33 mouse cellular contexts compared by ENCODE assay signal in the genomic region with DNA sequence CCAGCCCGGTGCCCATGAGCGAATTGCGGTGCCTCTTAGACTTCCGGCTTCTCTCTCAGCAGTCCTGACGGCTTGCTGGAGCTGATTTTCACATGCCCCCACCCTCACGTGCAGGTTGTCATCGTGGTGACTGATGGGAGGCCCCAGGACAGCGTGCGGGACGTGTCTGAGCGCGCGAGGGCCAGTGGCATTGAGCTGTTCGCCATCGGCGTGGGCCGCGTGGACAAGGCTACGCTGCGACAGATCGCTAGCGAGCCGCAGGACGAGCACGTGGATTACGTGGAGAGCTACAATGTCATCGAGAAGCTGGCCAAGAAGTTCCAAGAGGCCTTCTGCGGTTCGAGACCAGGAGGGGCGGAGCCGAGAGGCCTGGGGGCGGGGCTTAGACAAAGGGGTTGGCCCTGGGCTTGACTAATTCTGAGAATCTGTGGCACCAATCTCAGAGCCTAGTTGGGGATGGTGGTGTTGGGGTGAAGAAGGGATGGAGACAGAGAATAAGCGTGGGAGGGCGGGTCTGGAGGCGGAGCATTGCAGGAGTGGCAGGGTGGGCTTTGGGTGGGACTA. TPM values are rescaled to one million over a fixed set of nuclear protein-coding genes. Genes with fewer than 3 reads are reported as not detected.
A peak's percentile ranks its signal among the peaks of the same experiment; 100 is the strongest.
DNase-seq lines count a peak whose midpoint lies in the region; ATAC-seq and TF ChIP-seq lines count a peak whose summit lies in the region.
"Had no signal": no experiment of that assay in that cellular context is flagged by ENCODE, and none has a peak within 500 bp of the region (broad histone marks: within the 10 kb centered on the region; RNA-seq: fewer than 3 reads in every experiment).

No protein-coding gene starts in this region.

- H3K4me1 ChIP-seq in megakaryocyte, embryonic 14.5 days: peaks cover 37% of the 10 kb centered on the region
- H3K4me1 ChIP-seq: embryonic facial prominence, embryonic 15.5 days; heart, embryonic 12.5 days had no signal

- DNase-seq in gastrocnemius, adult 2 months: peak; percentile 15
- DNase-seq in gastrocnemius, postnatal 14 days: no peak
- peak; percentile 39 for DNase-seq in thymus, postnatal 4 days
- no peak for DNase-seq in thymus, adult 18-20 months
- DNase-seq in testis, postnatal 10 days (ENCODE audit: low spot score): peak; percentile 70
- no peak for DNase-seq in spleen, postnatal 10 days (ENCODE audit: low spot score in 2 of 2)
- DNase-seq: adrenal gland, adult 8-10 months; adrenal gland, postnatal 25 days; cerebellum, adult 18-20 months; cerebellum, adult 9-11 months; cerebellum, postnatal 25 days; forebrain, postnatal 0 days; gastrocnemius, postnatal 36 days; heart, postnatal 10 days; heart, postnatal 36 days had no signal

- H3K27me3 ChIP-seq in megakaryocyte, embryonic 14.5 days (replicated peaks): peaks cover 50% of the 10 kb centered on the region
- H3K27me3 ChIP-seq: embryonic facial prominence, embryonic 12.5 days; embryonic facial prominence, embryonic 15.5 days had no signal

- ATAC-seq in megakaryocyte, adult 5-6 weeks (ENCODE audit: poor library complexity, severe bottlenecking): no peak
- ATAC-seq: activated CD4-positive, CD25-positive, alpha-beta regulatory T cell, adult 4 months; forebrain, embryonic 14.5 days; forebrain, postnatal 0 days; hindbrain, embryonic 16.5 days; inflammation-experienced regulatory T-cells, adult 6 months; Patski had no signal

- TF ChIP-seq CTCF in gastrocnemius, adult 2 months (IDR thresholded peaks at IDR 0.05): no peak

- H3K36me3 ChIP-seq in megakaryocyte, embryonic 14.5 days (replicated peaks; ENCODE audit: low read length): peaks cover 5% of the 10 kb centered on the region
- H3K36me3 ChIP-seq: embryonic facial prominence, embryonic 12.5 days; embryonic facial prominence, embryonic 15.5 days; G1E; heart, embryonic 12.5 days; heart, embryonic 15.5 days; hindbrain, embryonic 10.5 days; hindbrain, embryonic 13.5 days had no signal

- no peaks in the 10 kb centered on the region for H3K9me3 ChIP-seq in megakaryocyte, embryonic 14.5 days
- H3K9me3 ChIP-seq: embryonic facial prominence, embryonic 12.5 days; embryonic facial prominence, embryonic 15.5 days; G1E; heart, embryonic 12.5 days; heart, embryonic 15.5 days; hindbrain, embryonic 10.5 days; hindbrain, embryonic 13.5 days had no signal

- H3K27ac ChIP-seq in gastrocnemius, adult 2 months: no peak overlapping the region
- H3K27ac ChIP-seq: embryonic facial prominence, embryonic 12.5 days; embryonic facial prominence, embryonic 15.5 days; heart, embryonic 15.5 days; hindbrain, embryonic 10.5 days; hindbrain, embryonic 13.5 days had no signal

- H3K4me3 ChIP-seq in gastrocnemius, adult 2 months: no peak overlapping the region
- H3K4me3 ChIP-seq in megakaryocyte, embryonic 14.5 days (replicated peaks): peak overlapping the region; percentile 33
- H3K4me3 ChIP-seq: embryonic facial prominence, embryonic 12.5 days; embryonic facial prominence, embryonic 15.5 days; heart, embryonic 12.5 days; heart, embryonic 15.5 days; hindbrain, embryonic 10.5 days; hindbrain, embryonic 13.5 days had no signal

- intact Hi-C loops in gastrocnemius, adult 2 months (cut with DNase I): no loop called here
- intact Hi-C loops in gastrocnemius, postnatal 14 days (cut with DNase I; ENCODE audit: low total_unique reads): loop anchor here (5.0 kb wide), 2 partner anchors 53 to 163 kb away; no protein-coding TSS in a partner anchor

RNA-seq across cellular contexts. Expression of gene Matn1, which starts 5.7 kb away (rescaled TPM):
- total RNA-seq in gastrocnemius, adult 2 months (2021): not detected
- total RNA-seq in gastrocnemius, postnatal 14 days (2021): not detected
- 1.1 and 4.1 TPM in 2 replicates for polyA plus RNA-seq in megakaryocyte, embryonic 14.5 days (2012; ENCODE audit: insufficient read depth, low replicate concordance)
- total RNA-seq in megakaryocyte, adult 5-6 weeks (2015): not detected in 2 replicates
- not detected in 2 replicates for total RNA-seq in megakaryocyte, adult 5-6 weeks (2017)
- total RNA-seq: adrenal gland, adult 8-10 months; adrenal gland, postnatal 25 days; common myeloid progenitor, adult 5-6 weeks; gastrocnemius, adult 8-10 months; gastrocnemius, postnatal 36 days; granulocyte monocyte progenitor cell, adult 5-6 weeks; heart, postnatal 10 days; heart, postnatal 36 days had no signal
- polyA plus RNA-seq: forebrain, embryonic 11.5 days; hindbrain, embryonic 10.5 days; inflammation-experienced regulatory T-cells, adult 6 months; Patski had no signal

RNA-seq across cellular contexts. Expression of gene Laptm5, which starts 37.0 kb away (rescaled TPM):
- total RNA-seq in gastrocnemius, adult 2 months (2021): 1 to 10 TPM; 2.5 to 5.3 TPM
- 1 to 10 TPM; 8.0 to 8.1 TPM for total RNA-seq in gastrocnemius, postnatal 14 days (2021)
- 2,077 and 24,581 TPM in 2 replicates for polyA plus RNA-seq in megakaryocyte, embryonic 14.5 days (2012; ENCODE audit: insufficient read depth, low replicate concordance)
- total RNA-seq in megakaryocyte, adult 5-6 weeks (2015): 1,039 and 1,095 TPM in 2 replicates
- 312 and 362 TPM in 2 replicates for total RNA-seq in megakaryocyte, adult 5-6 weeks (2017)
- polyA plus RNA-seq: Patski had no signal

Comparison
In these comparisons a context has a peak if more than half of its experiments do, and no peak if none do; other contexts are left out.
1. DNase-seq: peak in gastrocnemius, adult 2 months (single experiment), thymus, postnatal 4 days (single experiment) and testis, postnatal 10 days (single experiment); none in gastrocnemius, postnatal 14 days (single experiment), thymus, adult 18-20 months (0 of 2) and spleen, postnatal 10 days (0 of 2).
2. RNA of gene Laptm5, which starts 37.0 kb away (total RNA-seq): 312 to 1,095 TPM in megakaryocyte, adult 5-6 weeks; 8.0 to 8.1 TPM in gastrocnemius, postnatal 14 days and 2.5 to 5.3 TPM in gastrocnemius, adult 2 months; every median in the first group is over 10 times any median in the second.